ENCODE assay signal across 8 mouse cellular contexts in genomic region chr10:89732001-89732794, GRCm38 (mm10). TPM values are rescaled to one million over a fixed set of nuclear protein-coding genes. Genes with fewer than 3 reads are reported as not detected.
DNase-seq lines count a peak whose midpoint lies in the region; ATAC-seq and TF ChIP-seq lines count a peak whose summit lies in the region.

Gene Actr6, minus strand, starts transcription at chr10:89732295.

- whole genome bisulfite sequencing in embryonic facial prominence, embryonic 14.5 days: 1% methylated on average over 49 of the region's 49 CpGs
- 2% methylated on average over 49 of the region's 49 CpGs for WGBS in limb, embryonic 14.5 days
- WGBS in midbrain, postnatal 0 days: under 1% methylated on average over 49 of the region's 49 CpGs

- peak within 1 kb of the TSS; percentile 77 for H3K27ac ChIP-seq in embryonic facial prominence, embryonic 14.5 days (replicated peaks; ENCODE audit: low read depth, low read length)
- H3K27ac ChIP-seq in limb, embryonic 14.5 days (replicated peaks; ENCODE audit: low read depth, low read length): no peak within 1 kb of the TSS; the same call in 1 of the 2 replicates
- peak within 1 kb of the TSS; percentile 78 for H3K27ac ChIP-seq in midbrain, postnatal 0 days (ENCODE audit: low read depth, low read length)

- peak within 1 kb of the TSS; percentile 66 for H3K4me2 ChIP-seq in embryonic facial prominence, embryonic 14.5 days (ENCODE audit: low read depth, low read length)
- peak within 1 kb of the TSS; percentile 74 for H3K4me2 ChIP-seq in limb, embryonic 14.5 days (replicated peaks; ENCODE audit: low read depth, low read length, severe bottlenecking)
- peak within 1 kb of the TSS; percentile 76 for H3K4me2 ChIP-seq in midbrain, postnatal 0 days (ENCODE audit: low read depth, low read length, poor library complexity, severe bottlenecking)

- H3K36me3 ChIP-seq in embryonic facial prominence, embryonic 14.5 days (ENCODE audit: control insufficient read depth, insufficient read depth, low read length): peaks cover 4% of the 10 kb centered on the region; the same call in 1 of the 2 replicates
- H3K36me3 ChIP-seq in limb, embryonic 14.5 days (ENCODE audit: control insufficient read depth, insufficient read depth, low read length): peaks cover 5% of the 10 kb centered on the region
- peaks cover under 1% of the 10 kb centered on the region; the same call in 1 of the 2 replicates for H3K36me3 ChIP-seq in midbrain, postnatal 0 days (ENCODE audit: insufficient read depth, low read length)

- DNase-seq in 3T3-L1 (ENCODE audit: low read depth, low spot score): peak; percentile 95
- peak; percentile 78 to 87 for DNase-seq in adrenal gland, postnatal 4 days (ENCODE audit: low spot score in 2 of 2)
- DNase-seq in embryonic facial prominence, embryonic 14.5 days (ENCODE audit: low spot score): peak; percentile 97
- DNase-seq in heart, adult 8-10 months (ENCODE audit: low spot score): peak; percentile 97
- peak; percentile 96 for DNase-seq in kidney, adult 9 months
- peak; percentile 95 for DNase-seq in limb, embryonic 14.5 days (ENCODE audit: low spot score)
- peak; percentile 97 for DNase-seq in midbrain, postnatal 0 days (ENCODE audit: low spot score)
- DNase-seq in spleen, postnatal 14 days (ENCODE audit: low spot score in 2 of 2): peak; percentile 86 to 89

- ATAC-seq in embryonic facial prominence, embryonic 14.5 days (ENCODE audit: low read depth): peak; percentile 99
- ATAC-seq in limb, embryonic 14.5 days (ENCODE audit: low FRiP score, low read depth): peak; percentile 99
- ATAC-seq in midbrain, postnatal 0 days (ENCODE audit: low FRiP score): peak; percentile 99

- H3K4me3 ChIP-seq in embryonic facial prominence, embryonic 14.5 days (ENCODE audit: low read depth, low read length): peak within 1 kb of the TSS; percentile 78
- H3K4me3 ChIP-seq in limb, embryonic 14.5 days (replicated peaks; ENCODE audit: low read length): peak within 1 kb of the TSS; percentile 58
- H3K4me3 ChIP-seq in midbrain, postnatal 0 days (ENCODE audit: low read depth, low read length): peak within 1 kb of the TSS; percentile 64

- peak within 1 kb of the TSS; percentile 71 for H3K9ac ChIP-seq in embryonic facial prominence, embryonic 14.5 days (ENCODE audit: low read depth, low read length)
- peak within 1 kb of the TSS; percentile 54 for H3K9ac ChIP-seq in limb, embryonic 14.5 days (ENCODE audit: low read depth, low read length, severe bottlenecking)
- H3K9ac ChIP-seq in midbrain, postnatal 0 days (replicated peaks; ENCODE audit: low read length, poor library complexity, severe bottlenecking): peak within 1 kb of the TSS; percentile 70

- H3K27me3 ChIP-seq in embryonic facial prominence, embryonic 14.5 days (replicated peaks; ENCODE audit: control insufficient read depth, insufficient read depth, low read length): no peaks in the 10 kb centered on the region
- H3K27me3 ChIP-seq in limb, embryonic 14.5 days (ENCODE audit: control insufficient read depth, insufficient read depth, low read length): no peaks in the 10 kb centered on the region
- H3K27me3 ChIP-seq in midbrain, postnatal 0 days (ENCODE audit: insufficient read depth, low read length): no peaks in the 10 kb centered on the region

- H3K4me1 ChIP-seq in embryonic facial prominence, embryonic 14.5 days (ENCODE audit: control insufficient read depth, insufficient read depth, low read length): 0 out of 2 replicates have a peak, but pooled peaks cover 4% of the 10 kb centered on the region
- H3K4me1 ChIP-seq in limb, embryonic 14.5 days (ENCODE audit: control insufficient read depth, insufficient read depth, low read length): peaks cover 5% of the 10 kb centered on the region; the same call in 1 of the 2 replicates
- H3K4me1 ChIP-seq in midbrain, postnatal 0 days (ENCODE audit: insufficient read depth, low read length): no peaks in the 10 kb centered on the region; the same call in 1 of the 2 replicates

- H3K9me3 ChIP-seq in embryonic facial prominence, embryonic 14.5 days (ENCODE audit: control insufficient read depth, low read length): no peaks in the 10 kb centered on the region
- no peaks in the 10 kb centered on the region for H3K9me3 ChIP-seq in limb, embryonic 14.5 days (ENCODE audit: control insufficient read depth, low read length)
- no peaks in the 10 kb centered on the region for H3K9me3 ChIP-seq in midbrain, postnatal 0 days (ENCODE audit: low read length)

- no peak; the same call in 1 of the 2 replicates for TF ChIP-seq CTCF in midbrain, postnatal 0 days (IDR thresholded peaks at IDR 0.05)

- TF ChIP-seq POLR2A in limb, embryonic 14.5 days (IDR thresholded peaks at IDR 0.05; ENCODE audit: borderline replicate concordance, extremely low read depth, insufficient read depth, insufficient read length): no peak

RNA-seq across cellular contexts. Expression of gene Actr6, which starts in this region (rescaled TPM):
- 10 to 100 TPM; 23.0 to 26.0 TPM for total RNA-seq in adrenal gland, postnatal 4 days (2021)
- 28.2 and 34.2 TPM in 2 replicates for polyA plus RNA-seq in embryonic facial prominence, embryonic 14.5 days (2014; fragmentation: Nextera tagmentation; extraction: Ambion mirVana)
- total RNA-seq in heart, adult 8-10 months (2022): 10 to 100 TPM; 11.1 to 13.7 (median 12.9) TPM
- polyA plus RNA-seq in limb, embryonic 14.5 days (2012; rRNA removed): 14.1 and 16.0 TPM in 2 replicates
- polyA plus RNA-seq in limb, embryonic 14.5 days (2014; fragmentation: Nextera tagmentation; extraction: Ambion mirVana): 32.1 and 34.3 TPM in 2 replicates
- 30.5 and 37.3 TPM in 2 replicates for total RNA-seq in midbrain, postnatal 0 days (2014; rRNA removed)
- 59.4 and 63.9 TPM in 2 replicates for polyA plus RNA-seq in midbrain, postnatal 0 days (2015; fragmentation: Nextera tagmentation; extraction: Ambion mirVana)
